Mouse (Mus musculus) liver, embryonic 14.5 days (tissue): ENCODE measurements around the gene Cdv3.

Source experiments
- CTCF ChIP-seq: IDR thresholded peaks from 2 replicates; pipeline ENCODE4 v1.5.1; 2016; ENCODE audit warnings: antibody characterized with exemption, low read depth, control low read depth
- EP300 ChIP-seq: IDR thresholded peaks from 2 replicates; pipeline ENCODE4 v1.6.1; 2016; ENCODE audit warnings: antibody characterized with exemption, low read depth

- TF ChIP-seq CTCF = no peak
- no peak for TF ChIP-seq EP300
Measured at GRCm38 (mm10) chr9:103385600-103385999, 20.0 kb upstream of the Cdv3 start.
